In genomic region chr16:88823736-88824135, GRCm38 (mm10) we compare ENCODE assay signal across 11 mouse cellular contexts. TPM values are rescaled to one million over a fixed set of nuclear protein-coding genes. Genes with fewer than 3 reads are reported as not detected.
DNase-seq lines count a peak whose midpoint lies in the region; ATAC-seq and TF ChIP-seq lines count a peak whose summit lies in the region.
"Had no signal": no experiment of that assay in that cellular context is flagged by ENCODE, and none has a peak within 500 bp of the region (broad histone marks: within the 10 kb centered on the region; RNA-seq: fewer than 3 reads in every experiment).

No protein-coding gene starts in this region.

- intact Hi-C loops in gastrocnemius, adult 2 months (cut with DNase I), result loop anchor here (5.0 to 10.0 kb wide), 3 partner anchors 109 to 431 kb away; no protein-coding TSS in a partner anchor
- intact Hi-C loops in gastrocnemius, postnatal 36 days (cut with DNase I), result loop anchor here (5.0 kb wide), 1 partner anchor 166 kb away; no protein-coding TSS in a partner anchor

- no peak overlapping the region for H3K27ac ChIP-seq in gastrocnemius, adult 2 months
- H3K27ac ChIP-seq in lung, postnatal 0 days (ENCODE audit: low read length), result no peak overlapping the region
- no peak overlapping the region for H3K27ac ChIP-seq in bone marrow, adult 2 months (ENCODE audit: control insufficient read depth, insufficient read depth, low read depth, low read length, poor library complexity)

- H3K27me3 ChIP-seq in lung, postnatal 0 days (replicated peaks; ENCODE audit: insufficient read depth, low read length), result no peaks in the 10 kb centered on the region

- H3K9ac ChIP-seq in lung, postnatal 0 days (replicated peaks; ENCODE audit: low read depth), result no peak overlapping the region

- no peaks in the 10 kb centered on the region for H3K9me3 ChIP-seq in lung, postnatal 0 days (ENCODE audit: low read length)

- H3K4me2 ChIP-seq in lung, postnatal 0 days (replicated peaks; ENCODE audit: low read depth, low read length), result no peak overlapping the region

- TF ChIP-seq CTCF in gastrocnemius, adult 2 months (IDR thresholded peaks at IDR 0.05), result peak; percentile 64
- TF ChIP-seq CTCF in lung, postnatal 0 days (IDR thresholded peaks at IDR 0.05), result peak; percentile 70
- 0 out of 2 replicates have a peak, but pooled peaks have one; percentile 1 for TF ChIP-seq CTCF in bone marrow, adult 2 months (IDR thresholded peaks at IDR 0.05; ENCODE audit: control insufficient read depth, insufficient read depth, low read length)

- no peaks in the 10 kb centered on the region for H3K4me1 ChIP-seq in lung, postnatal 0 days (ENCODE audit: insufficient read depth, low read depth, low read length)
- no peaks in the 10 kb centered on the region for H3K4me1 ChIP-seq in bone marrow, adult 2 months (ENCODE audit: control insufficient read depth, insufficient read depth, low read length)

- no peak for ATAC-seq in lung, postnatal 0 days
- ATAC-seq in megakaryocyte progenitor cell, adult 5-6 weeks (replicated peaks; ENCODE audit: poor library complexity), result peak; percentile 34; the same call in 1 of the 2 replicates

- no peak for TF ChIP-seq POLR2A in bone marrow, adult 2 months (IDR thresholded peaks at IDR 0.05; ENCODE audit: borderline replicate concordance, control insufficient read depth, low read depth, low read length)

- DNase-seq in gastrocnemius, adult 2 months, result no peak
- no peak for DNase-seq in gastrocnemius, postnatal 25 days
- DNase-seq in lung, postnatal 0 days (ENCODE audit: low spot score), result no peak
- DNase-seq in lung, postnatal 14 days, result no peak
- no peak for DNase-seq in gastrocnemius, postnatal 36 days
- DNase-seq in right cerebral cortex, postnatal 36 days (ENCODE audit: low spot score in 2 of 2), result no peak
- DNase-seq: gastrocnemius, postnatal 14 days had no signal

- no peak overlapping the region for H3K4me3 ChIP-seq in gastrocnemius, adult 2 months
- H3K4me3 ChIP-seq in lung, postnatal 0 days (ENCODE audit: low read depth, low read length), result no peak overlapping the region
- no peak overlapping the region for H3K4me3 ChIP-seq in bone marrow, adult 2 months (replicated peaks; ENCODE audit: control insufficient read depth, low read depth, low read length)

- H3K36me3 ChIP-seq in lung, postnatal 0 days (ENCODE audit: insufficient read depth, low read length), result no peaks in the 10 kb centered on the region

- 83% methylated on average over 3 of the region's 3 CpGs for WGBS in lung, postnatal 0 days
- 79% methylated on average over 3 of the region's 3 CpGs for WGBS in bone marrow, adult 2 months

- no peak for TF ChIP-seq EP300 in lung, postnatal 0 days (IDR thresholded peaks at IDR 0.05)

RNA-seq across cellular contexts. Expression of gene Krtap14, which starts 2.2 kb away (rescaled TPM):
- total RNA-seq in gastrocnemius, adult 2 months (2021), result not detected
- total RNA-seq in gastrocnemius, postnatal 25 days (2021), result not detected
- polyA plus RNA-seq in lung, postnatal 0 days (2015; fragmentation: Nextera tagmentation; extraction: Ambion mirVana), result not detected in 2 replicates
- not detected in 2 replicates for polyA plus RNA-seq in bone marrow, adult 2 months (2011; ENCODE audit: insufficient read depth, insufficient read length, low replicate concordance, missing spikeins)
- not detected in 2 replicates for total RNA-seq in megakaryocyte progenitor cell, adult 5-6 weeks (2015)
- total RNA-seq in megakaryocyte progenitor cell, adult 5-6 weeks (2017), result not detected in 2 replicates
- total RNA-seq in gastrocnemius, postnatal 36 days (2021), result not detected
- total RNA-seq: gastrocnemius, postnatal 14 days; neutrophil, adult 5-6 weeks had no signal
- polyA plus RNA-seq: limb, embryonic 14.5 days had no signal

RNA-seq across cellular contexts. Expression of gene Krtap15, which starts 3.7 kb away (rescaled TPM):
- total RNA-seq in gastrocnemius, adult 2 months (2021), result not detected
- not detected for total RNA-seq in gastrocnemius, postnatal 25 days (2021)
- not detected in 2 replicates for polyA plus RNA-seq in lung, postnatal 0 days (2015; fragmentation: Nextera tagmentation; extraction: Ambion mirVana)
- polyA plus RNA-seq in bone marrow, adult 2 months (2011; ENCODE audit: insufficient read depth, insufficient read length, low replicate concordance, missing spikeins), result not detected in 2 replicates
- total RNA-seq in megakaryocyte progenitor cell, adult 5-6 weeks (2015), result not detected in 2 replicates
- not detected in 2 replicates for total RNA-seq in megakaryocyte progenitor cell, adult 5-6 weeks (2017)
- not detected for total RNA-seq in gastrocnemius, postnatal 36 days (2021)
- total RNA-seq: gastrocnemius, postnatal 14 days; neutrophil, adult 5-6 weeks had no signal
- polyA plus RNA-seq: limb, embryonic 14.5 days had no signal

RNA-seq across cellular contexts. Expression of gene Gm20741, which starts 11.7 kb away (rescaled TPM):
- not detected for total RNA-seq in gastrocnemius, adult 2 months (2021)
- not detected for total RNA-seq in gastrocnemius, postnatal 25 days (2021)
- not detected in 2 replicates for polyA plus RNA-seq in lung, postnatal 0 days (2015; fragmentation: Nextera tagmentation; extraction: Ambion mirVana)
- not detected in 2 replicates for polyA plus RNA-seq in bone marrow, adult 2 months (2011; ENCODE audit: insufficient read depth, insufficient read length, low replicate concordance, missing spikeins)
- not detected in 2 replicates for total RNA-seq in megakaryocyte progenitor cell, adult 5-6 weeks (2015)
- not detected in 2 replicates for total RNA-seq in megakaryocyte progenitor cell, adult 5-6 weeks (2017)
- not detected for total RNA-seq in gastrocnemius, postnatal 36 days (2021)
- total RNA-seq: gastrocnemius, postnatal 14 days; neutrophil, adult 5-6 weeks had no signal
- polyA plus RNA-seq: limb, embryonic 14.5 days had no signal

RNA-seq across cellular contexts. Expression of gene Krtap19-1, which starts 45.5 kb away (rescaled TPM):
- total RNA-seq in gastrocnemius, adult 2 months (2021), result not detected
- not detected for total RNA-seq in gastrocnemius, postnatal 25 days (2021)
- polyA plus RNA-seq in lung, postnatal 0 days (2015; fragmentation: Nextera tagmentation; extraction: Ambion mirVana), result not detected in 2 replicates
- polyA plus RNA-seq in bone marrow, adult 2 months (2011; ENCODE audit: insufficient read depth, insufficient read length, low replicate concordance, missing spikeins), result not detected in 2 replicates
- total RNA-seq in megakaryocyte progenitor cell, adult 5-6 weeks (2015), result not detected in 2 replicates
- total RNA-seq in megakaryocyte progenitor cell, adult 5-6 weeks (2017), result not detected in 2 replicates
- total RNA-seq in gastrocnemius, postnatal 36 days (2021), result not detected
- total RNA-seq: gastrocnemius, postnatal 14 days; neutrophil, adult 5-6 weeks had no signal
- polyA plus RNA-seq: limb, embryonic 14.5 days had no signal

RNA-seq across cellular contexts. Expression of gene Gm5965, which starts 46.0 kb away (rescaled TPM):
- not detected for total RNA-seq in gastrocnemius, adult 2 months (2021)
- total RNA-seq in gastrocnemius, postnatal 25 days (2021), result not detected
- polyA plus RNA-seq in lung, postnatal 0 days (2015; fragmentation: Nextera tagmentation; extraction: Ambion mirVana), result not detected in 2 replicates
- polyA plus RNA-seq in bone marrow, adult 2 months (2011; ENCODE audit: insufficient read depth, insufficient read length, low replicate concordance, missing spikeins), result not detected in 2 replicates
- not detected in 2 replicates for total RNA-seq in megakaryocyte progenitor cell, adult 5-6 weeks (2015)
- not detected in 2 replicates for total RNA-seq in megakaryocyte progenitor cell, adult 5-6 weeks (2017)
- total RNA-seq in gastrocnemius, postnatal 36 days (2021), result not detected
- total RNA-seq: gastrocnemius, postnatal 14 days; neutrophil, adult 5-6 weeks had no signal
- polyA plus RNA-seq: limb, embryonic 14.5 days had no signal

Comparison
In these comparisons a context has a peak if more than half of its experiments do, and no peak if none do; other contexts are left out.
1. CTCF ChIP-seq: peak in every context shown above with its lines; median percentile 70 in lung, postnatal 0 days; 64 in gastrocnemius, adult 2 months; 1 in bone marrow, adult 2 months.